Mouse (Mus musculus): ENCODE measurements at regions not wholly inside any gene's neighbourhood (a gene's known extent, or its start where the extent isn't known, plus 50 kb on each side); places are given as distances from the start of the nearest gene placed in this dataset.

GRCm38 (mm10) chr8:125325736-125326135, 243.9 kb downstream of the Sipa1l2 start:
- TF ChIP-seq CTCF (IDR thresholded peaks at IDR 0.05; ENCODE audit: low read depth, low read length), result no peak
- TF ChIP-seq POLR2AphosphoS5 (IDR thresholded peaks at IDR 0.05; ENCODE audit: insufficient replicate concordance, low read depth, low read length), result no peak
- TF ChIP-seq TAL1 (conservative IDR thresholded peaks at IDR 0.05; ENCODE audit: low read depth, low read length), result no peak
- TF ChIP-seq GATA2 (IDR thresholded peaks at IDR 0.05; ENCODE audit: borderline replicate concordance, low read depth, low read length), result no peak

All from G1E (cell line).